Mouse (Mus musculus) subcutaneous adipose tissue, adult 2 months (tissue): ENCODE results near the gene Mxra7. TPM values are rescaled to one million over a fixed set of nuclear protein-coding genes. Genes with fewer than 3 reads are reported as not detected.

Experiments
- polyA plus RNA-seq: library from polyadenylated mRNA; depleted of rRNA; stranded (reverse); fragments of >200 nt; gene quantifications from 2 replicates; pipeline ENCODE4 v1.2.3, GENCODE M21; 2012; ENCODE audit warnings: low replicate concordance; rRNA removed

The Mxra7 gene
- 11.5 and 33.6 TPM in 2 replicates for polyA plus RNA-seq

DNA sequence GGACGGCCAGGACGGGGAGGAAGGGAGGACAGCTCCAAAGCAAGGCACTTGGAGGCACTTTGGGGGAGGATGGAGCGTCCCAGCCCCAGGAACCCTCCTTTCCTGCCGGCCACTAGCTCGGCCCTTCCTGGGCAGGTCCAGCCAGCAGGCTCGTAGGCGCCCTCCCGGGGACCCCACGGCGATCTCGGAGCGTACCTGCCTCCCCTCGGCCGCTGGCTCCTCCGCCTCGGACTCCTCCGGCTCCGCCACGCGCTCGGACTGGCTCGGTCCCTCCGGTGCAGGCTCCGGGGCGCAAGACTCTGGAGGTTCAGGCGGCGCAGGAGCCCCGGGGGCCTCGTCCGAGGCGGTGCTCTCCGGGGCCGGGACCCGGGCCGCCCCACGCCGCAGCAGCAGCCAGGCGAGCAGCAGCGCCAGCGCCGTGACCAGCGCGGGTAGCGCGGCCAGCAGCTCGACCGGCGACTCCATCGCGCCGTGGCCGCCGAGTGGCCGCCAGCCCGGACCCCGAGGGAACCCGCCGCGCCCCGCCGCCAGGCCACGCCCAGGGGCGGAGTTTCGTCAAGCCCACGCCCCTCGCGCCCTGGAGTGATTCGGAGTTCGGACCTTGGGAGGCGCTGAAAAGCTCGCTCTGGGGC, at the start of gene Mxra7:
Gene Mxra7, minus strand, starts transcription at position 513 of the 632 bp plus-strand sequence.

DNA sequence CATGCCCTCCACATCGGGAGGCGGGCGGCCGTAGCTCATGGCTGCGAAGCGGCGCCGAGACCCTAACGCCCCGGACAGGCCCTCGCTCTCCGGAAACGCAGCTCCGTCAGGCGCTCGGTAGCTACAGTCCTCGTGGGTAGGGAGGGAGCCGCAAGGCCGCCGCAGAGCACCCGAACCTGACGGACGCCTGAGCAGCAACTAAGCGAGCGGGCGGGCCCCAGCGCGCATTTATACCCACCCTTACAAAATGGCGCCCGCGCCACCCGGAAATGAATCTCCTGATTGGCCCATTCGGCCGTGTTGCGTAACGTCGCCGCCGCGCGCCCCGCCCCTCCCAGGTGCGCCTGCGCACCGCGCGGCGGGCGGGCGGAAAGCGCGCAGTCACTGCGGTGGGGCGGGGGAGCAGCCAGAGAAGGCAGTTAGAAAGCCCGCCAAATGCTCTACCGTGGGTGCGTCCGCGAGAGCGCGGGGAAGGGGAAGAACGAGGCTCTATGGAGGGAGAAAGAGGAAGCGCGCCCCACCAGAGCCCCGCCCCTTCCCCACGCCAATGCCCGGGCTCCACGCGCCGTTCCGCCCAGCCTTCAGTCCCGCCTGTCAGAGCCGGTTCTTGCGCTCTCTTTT, 25.2 kb upstream of the Mxra7 start, which contains the start of gene Srsf2:
Gene Srsf2, minus strand, starts transcription at position 204 of the 621 bp plus-strand sequence.

DNA sequence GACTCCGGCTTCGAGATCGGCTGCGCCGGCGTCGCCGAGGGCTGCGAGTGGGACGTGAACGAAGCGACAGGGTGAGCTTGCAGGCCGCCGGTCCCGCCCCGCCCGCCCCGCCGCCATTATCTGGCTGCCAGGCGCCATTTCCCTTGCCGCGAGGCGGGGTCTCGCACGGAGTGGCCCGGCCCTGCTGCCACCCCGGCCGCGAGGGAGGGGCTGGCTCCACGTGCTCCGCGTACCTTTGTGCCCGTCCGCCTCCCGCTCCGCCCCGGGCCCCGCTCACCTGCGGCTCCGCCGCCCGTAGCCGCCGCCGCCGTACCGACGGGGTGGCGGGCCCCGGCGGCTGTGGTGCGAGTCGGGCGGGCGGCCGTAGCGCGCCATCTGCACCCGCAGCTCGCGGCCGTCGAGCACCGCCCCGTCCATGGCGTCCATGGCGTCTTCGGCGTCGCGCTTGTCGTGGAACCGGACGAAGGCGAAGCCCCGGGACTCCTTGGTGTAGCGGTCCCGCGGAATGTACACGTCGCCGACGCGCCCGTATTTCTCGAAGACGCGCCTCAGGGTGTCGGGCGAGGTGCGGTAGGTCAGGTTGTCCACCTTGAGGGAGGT, 24.5 kb upstream of the Mxra7 start, which contains the start of gene Mfsd11:
Gene Mfsd11, plus strand, starts transcription at position 150 of the 600 bp plus-strand sequence.

DNA sequence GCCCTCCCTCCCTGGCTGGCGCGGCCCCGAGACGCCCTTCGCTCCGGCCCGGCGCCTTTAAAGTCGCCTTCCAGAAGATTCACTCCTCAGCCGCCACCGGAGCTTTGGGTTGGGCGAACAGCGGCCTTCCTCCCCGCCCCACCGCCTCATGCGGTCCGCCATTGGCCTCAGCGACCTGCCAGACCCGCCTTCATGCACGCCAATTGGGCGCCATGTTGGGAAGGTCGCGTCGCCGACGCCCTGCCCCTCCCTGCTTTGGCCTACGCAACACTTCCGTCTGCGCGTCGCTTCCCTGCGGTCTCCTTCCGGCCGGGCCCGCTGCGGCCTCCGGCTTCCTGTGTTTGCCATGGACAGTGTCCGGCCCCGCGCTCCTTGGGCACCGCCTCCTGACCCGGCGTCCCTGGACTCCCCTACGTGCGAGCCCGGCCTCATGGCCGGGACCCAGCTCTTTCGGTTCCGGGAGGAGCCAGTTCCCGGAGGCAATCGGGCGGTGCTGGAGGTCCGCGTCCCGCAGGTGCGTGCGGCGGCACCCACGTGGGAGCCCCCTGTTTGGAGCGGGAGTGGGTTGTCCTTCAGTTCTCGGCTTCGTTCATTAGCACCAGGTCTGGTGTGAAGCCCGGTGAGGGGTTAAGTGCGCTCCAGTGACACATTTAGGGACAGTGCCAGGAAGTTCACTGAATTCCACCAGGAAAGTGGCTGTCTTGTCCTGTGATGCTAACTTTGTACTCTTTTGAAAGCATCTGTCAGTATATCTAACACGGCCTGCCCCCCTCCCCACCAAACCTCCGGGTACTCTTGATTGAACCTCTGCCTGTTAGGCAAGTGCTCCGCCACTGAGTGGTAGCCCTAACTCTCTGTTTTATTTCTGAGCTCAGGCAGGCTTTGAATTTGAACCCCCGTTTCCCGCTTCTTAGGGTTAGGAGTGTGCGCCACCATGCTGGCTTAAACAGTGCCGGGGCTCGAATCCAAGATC, 15.7 kb upstream of the Mxra7 start, which contains the start of the genes Mettl23 and Jmjd6:
Gene Mettl23, plus strand, starts transcription at position 18 of the 973 bp plus-strand sequence.
Gene Jmjd6, minus strand, starts transcription at position 189 of the 973 bp plus-strand sequence.

DNA sequence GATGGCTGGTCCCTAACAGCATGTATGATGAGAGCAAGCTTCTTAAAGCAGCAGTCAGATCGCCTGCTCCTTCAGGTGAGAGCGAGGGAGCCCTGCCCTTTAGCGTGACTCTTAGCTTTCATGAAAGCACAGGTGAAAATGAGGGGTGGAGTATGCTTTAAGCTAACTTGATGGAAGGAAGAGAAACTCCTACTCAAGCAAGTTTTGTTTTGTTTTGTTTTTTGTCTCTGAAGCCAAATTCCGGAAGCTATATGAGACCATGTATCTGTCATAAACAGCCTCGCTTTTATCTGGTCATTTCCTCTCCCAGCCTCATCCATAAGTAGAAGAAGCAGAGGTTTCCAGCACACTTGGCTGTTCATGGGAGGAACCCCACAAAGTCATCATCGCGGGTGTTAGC, 52.4 kb downstream of the Mxra7 start, which contains the start of gene St6galnac1:
Gene St6galnac1, minus strand, starts transcription at position 101 of the 400 bp plus-strand sequence.

Other genes starting within 250 kb of the Mxra7 start
- 22.5 and 34.7 TPM in 2 replicates for gene Ube2o, start 246.6 kb downstream of the Mxra7 start, polyA plus RNA-seq
- gene Aanat, start 241.6 kb downstream of the Mxra7 start, polyA plus RNA-seq = 0.09 and 0.12 TPM in 2 replicates
- 31.6 and 36.1 TPM in 2 replicates for gene Rhbdf2, start 201.0 kb downstream of the Mxra7 start, polyA plus RNA-seq
- gene Prcd, start 174.5 kb downstream of the Mxra7 start, polyA plus RNA-seq = 2.3 and 2.4 TPM in 2 replicates
- gene Cygb, start 173.7 kb downstream of the Mxra7 start, polyA plus RNA-seq = 89.2 and 103 TPM in 2 replicates
- gene St6galnac1, start 52.5 kb downstream of the Mxra7 start, polyA plus RNA-seq = 0.06 and 0.22 TPM in 2 replicates
- 32.6 and 32.9 TPM in 2 replicates for gene Mettl23, start 15.2 kb upstream of the Mxra7 start, polyA plus RNA-seq
- gene Jmjd6, start 15.4 kb upstream of the Mxra7 start, polyA plus RNA-seq = 22.2 and 37.4 TPM in 2 replicates
- 34.7 and 35.3 TPM in 2 replicates for gene Mfsd11, start 24.4 kb upstream of the Mxra7 start, polyA plus RNA-seq
- gene Srsf2, start 25.0 kb upstream of the Mxra7 start, polyA plus RNA-seq = 205 and 482 TPM in 2 replicates
- 0.07 and 0.19 TPM in 2 replicates for gene Mgat5b, start 90.8 kb upstream of the Mxra7 start, polyA plus RNA-seq